Mouse (Mus musculus) left cerebral cortex, postnatal 25 days (tissue): Measurements from ENCODE around the gene Ak1. TPM values are rescaled to one million over a fixed set of nuclear protein-coding genes. Genes with fewer than 3 reads are reported as not detected.

ENCODE experiments used
- DNase-seq, 2 experiments: peaks; one replicate each; pipeline ENCODE4 v3.0.0; 2022; ENCODE audit warnings: low spot score in 2 of 2, mixed read lengths in 1 of 2
- intact Hi-C: fragments of 180-260 bp; cut with DNase I; formaldehyde crosslinking; loops from one replicate; pipeline ENCODE4 v1.15.1; 2025
- total RNA-seq, 2 experiments: library from RNA; stranded (reverse); gene quantifications; 2 replicates each; pipeline ENCODE4 v1.2.3; 2021

The Ak1 gene
- total RNA-seq, 2 experiments from 2014 or later: 157 to 159 TPM

DNA sequence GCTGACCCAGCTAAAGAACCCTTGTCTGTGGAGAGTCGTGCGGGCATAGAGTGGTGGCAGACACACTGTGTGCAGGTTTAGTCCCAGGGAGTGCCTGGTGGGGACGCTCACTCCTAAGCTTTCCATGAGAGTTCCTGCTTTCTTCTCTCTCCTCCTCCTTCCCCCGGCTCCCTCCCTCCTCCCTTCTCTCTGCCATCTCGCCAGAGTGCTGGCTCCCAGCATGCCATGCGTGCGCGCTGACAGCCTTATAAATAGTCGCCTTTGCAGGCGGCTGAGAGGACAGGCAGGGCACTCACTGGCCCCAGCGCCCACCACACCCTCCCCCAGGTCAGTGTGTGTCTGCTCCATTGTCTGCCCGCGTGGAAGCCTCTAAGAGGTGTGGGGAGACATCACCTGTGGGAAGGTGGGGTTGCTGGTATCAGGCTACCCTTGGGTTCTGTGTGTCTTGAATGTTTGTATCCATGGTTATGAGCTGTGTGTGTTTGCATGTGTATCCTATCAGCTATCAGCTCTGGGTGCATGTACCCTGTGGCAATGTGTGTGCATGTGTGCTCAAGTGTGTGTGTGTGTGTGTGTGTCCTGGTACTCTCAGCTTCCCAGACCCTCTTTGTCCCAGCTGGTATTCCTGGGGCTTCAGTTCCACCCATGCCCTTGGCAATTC, 3.8 kb downstream of the Ak1 start:
- peak; percentile 90 to 96 for DNase-seq
- intact Hi-C loops: loop anchor here (5.0 kb wide), 1 partner anchor 132 kb away; the partner anchor contains the start of gene Tor2a

GRCm38 (mm10) chr2:32625873-32626694, 4.5 kb downstream of the Ak1 start:
- peak; percentile 73 to 82 for DNase-seq
- intact Hi-C loops: loop anchor here (5.0 kb wide), 1 partner anchor 131 kb away; the partner anchor contains the start of gene Tor2a

- DNase-seq: no peak
- intact Hi-C loops: loop anchor here (5.0 kb wide), 1 partner anchor 130 kb away; the partner anchor contains the start of gene Tor2a
Observed at GRCm38 (mm10) chr2:32627266-32628043, 5.9 kb downstream of the Ak1 start.

GRCm38 (mm10) chr2:32628044-32628550, 6.5 kb downstream of the Ak1 start:
- intact Hi-C loops: loop anchor here (5.0 kb wide), 1 partner anchor 129 kb away; the partner anchor contains the start of gene Tor2a
- no peak for DNase-seq

GRCm38 (mm10) chr2:32628729-32629128, 7.2 kb downstream of the Ak1 start:
- intact Hi-C loops: loop anchor here (5.0 kb wide), 1 partner anchor 129 kb away; the partner anchor contains the start of gene Tor2a
- peak; percentile 58 to 79 for DNase-seq

- DNase-seq: peak; percentile 35 to 60
- intact Hi-C loops: loop anchor here (5.0 kb wide), 1 partner anchor 128 kb away; the partner anchor contains the start of gene Tor2a
Observed at GRCm38 (mm10) chr2:32629276-32629976, 7.9 kb downstream of the Ak1 start.

DNA sequence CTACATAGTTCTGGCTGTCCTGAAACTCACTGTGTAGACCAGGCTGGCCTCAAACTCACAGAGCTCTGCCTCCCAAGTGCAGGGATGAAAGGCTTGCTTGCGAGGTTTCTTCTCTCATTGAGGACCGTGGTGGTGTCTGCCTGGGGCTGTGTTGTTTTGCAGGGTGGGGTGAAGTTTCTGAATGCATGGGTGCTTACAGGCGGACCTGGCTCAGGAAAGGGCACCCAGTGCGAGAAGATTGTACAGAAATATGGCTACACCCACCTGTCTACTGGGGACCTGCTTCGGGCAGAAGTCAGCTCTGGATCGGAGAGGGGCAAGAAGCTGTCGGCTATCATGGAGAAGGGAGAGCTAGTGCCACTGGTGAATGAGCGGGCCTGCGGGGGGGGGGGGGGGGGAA, 8.5 kb downstream of the Ak1 start:
- intact Hi-C loops: no loop called here
- DNase-seq: no peak

DNA sequence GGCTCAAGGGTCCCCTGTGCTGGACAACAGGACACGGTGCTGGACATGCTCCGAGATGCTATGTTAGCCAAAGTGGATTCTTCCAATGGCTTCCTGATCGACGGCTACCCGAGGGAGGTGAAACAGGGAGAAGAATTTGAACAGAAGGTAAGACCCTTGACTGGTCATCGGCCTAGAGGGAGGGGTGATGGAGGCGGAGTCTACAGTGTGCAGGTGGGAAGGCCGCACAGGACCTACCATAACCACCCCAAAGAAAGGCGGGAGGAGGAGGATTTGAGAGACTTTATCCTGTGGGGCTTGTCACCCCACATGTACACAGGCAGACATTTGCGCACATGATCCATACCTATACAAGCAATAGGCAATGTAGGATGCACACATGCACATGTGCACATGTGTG, 9.5 kb downstream of the Ak1 start:
- intact Hi-C loops: loop anchor here (1.0 kb wide), 1 partner anchor 58 kb away; no protein-coding TSS in a partner anchor
- DNase-seq: no peak

DNA sequence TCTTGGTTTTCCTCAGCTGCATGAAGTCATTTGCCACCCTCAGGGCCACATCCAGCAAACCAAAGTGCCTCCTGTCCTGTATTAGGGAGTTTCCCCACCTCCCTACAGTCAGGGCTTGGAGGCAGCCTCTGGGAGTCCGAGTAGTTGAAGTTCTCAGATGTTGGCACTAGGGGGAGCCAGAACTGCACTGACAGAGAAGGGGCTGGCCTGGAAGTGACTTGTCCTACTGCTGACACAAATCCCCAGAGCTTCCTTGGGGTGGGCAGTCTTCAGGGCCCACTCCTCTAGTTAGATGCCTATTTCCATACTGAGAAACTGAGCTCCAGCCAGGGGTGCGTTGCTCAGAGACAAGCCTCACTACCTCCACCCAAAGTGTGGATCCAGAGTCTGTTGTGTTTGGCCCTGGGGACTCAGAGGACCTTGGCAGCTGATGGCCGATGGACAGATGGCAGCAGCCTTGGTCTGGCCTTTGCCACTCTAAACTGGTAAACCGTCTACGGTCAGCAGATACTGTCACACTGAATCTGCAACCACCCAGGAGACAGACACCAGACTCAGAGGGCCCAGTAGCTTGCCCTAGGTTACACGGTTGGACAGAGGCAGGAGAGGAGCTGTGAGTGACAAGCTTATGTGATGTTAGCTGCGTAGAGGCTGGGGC, 10.3 kb downstream of the Ak1 start:
- intact Hi-C loops: loop anchor here (1.0 kb wide), 1 partner anchor 57 kb away; no protein-coding TSS in a partner anchor
- DNase-seq: peak; percentile 81 to 82

DNA sequence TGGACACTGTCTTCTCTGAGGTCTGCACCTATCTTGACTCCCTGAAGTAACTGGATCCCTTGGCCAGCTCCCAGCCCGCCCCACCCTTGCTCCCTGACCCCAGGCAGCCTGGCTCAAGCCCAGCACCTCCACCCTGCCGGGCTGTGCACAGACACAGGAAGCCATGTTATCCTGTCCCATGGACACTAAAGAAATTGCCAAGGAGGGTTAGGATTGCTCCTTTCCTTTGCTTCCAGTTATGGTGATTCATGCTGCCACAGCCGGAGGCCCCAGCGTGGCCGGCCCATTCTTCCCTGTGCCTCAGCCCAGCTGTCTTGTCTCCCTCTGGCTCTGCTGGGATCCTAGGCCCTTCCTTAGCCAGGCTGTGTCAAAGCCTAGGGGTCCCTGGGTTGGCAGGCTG, 12.1 kb downstream of the Ak1 start:
- intact Hi-C loops: no loop called here
- DNase-seq: no peak

DNA sequence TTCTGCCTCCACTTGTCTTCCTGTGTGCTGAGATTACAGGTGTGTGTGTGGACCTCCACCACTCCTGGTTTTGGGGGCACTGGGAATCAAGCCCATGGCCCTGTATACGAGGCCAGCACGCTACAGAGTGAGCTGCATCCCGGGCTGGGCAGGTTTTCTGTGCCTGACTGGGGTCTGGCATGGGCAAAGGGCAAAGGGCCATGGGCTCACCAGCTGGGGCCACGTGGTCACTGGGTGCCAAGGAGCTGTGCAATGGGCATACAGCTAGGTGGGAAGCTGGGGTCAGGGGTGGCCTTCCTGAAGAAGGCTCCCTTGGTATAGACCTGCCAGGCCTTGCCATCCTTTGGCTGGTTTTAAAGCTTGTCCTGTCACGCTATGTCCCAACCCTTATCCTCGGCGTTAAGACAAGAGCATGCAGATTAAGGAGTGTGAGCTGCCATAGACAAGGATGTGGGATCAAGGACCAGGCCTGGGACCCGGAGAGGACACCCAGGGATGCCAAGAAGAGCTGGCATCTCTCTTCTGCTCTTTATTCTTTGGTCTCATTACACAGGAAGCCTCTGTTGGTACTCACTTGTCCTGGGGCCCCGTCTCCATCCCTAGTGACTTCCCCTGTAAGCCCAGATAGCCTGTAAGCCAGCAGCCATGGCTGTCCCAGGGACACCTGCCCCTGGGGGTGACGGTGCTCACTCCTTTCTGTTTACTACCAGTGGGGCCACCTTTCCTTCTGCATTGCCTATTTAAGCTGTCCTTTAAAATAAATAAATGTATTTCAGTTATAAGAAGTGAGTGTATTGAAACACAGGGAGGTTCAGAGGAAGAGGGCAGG, 12.9 kb downstream of the Ak1 start:
- DNase-seq: no peak
- intact Hi-C loops: no loop called here

DNA sequence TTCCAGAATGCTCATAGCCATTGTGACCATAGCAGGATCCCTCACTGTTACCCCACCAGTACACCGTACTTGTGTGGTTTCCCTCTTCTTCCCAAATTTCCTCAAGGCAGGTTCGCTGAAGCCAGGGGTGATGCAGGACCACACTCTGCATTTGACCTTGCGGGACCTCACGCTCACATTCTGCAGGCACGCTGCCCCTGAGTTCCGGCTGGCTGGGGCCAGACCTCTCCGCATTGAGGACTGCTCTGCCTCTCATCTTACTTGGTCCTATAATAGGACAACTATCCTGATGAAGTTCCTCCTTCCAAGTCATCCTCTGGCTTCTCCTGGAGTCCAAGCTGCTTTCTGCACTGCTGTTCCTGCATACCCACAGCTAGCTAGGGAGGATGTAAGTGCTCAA, 15.1 kb downstream of the Ak1 start:
- intact Hi-C loops: no loop called here
- no peak for DNase-seq

GRCm38 (mm10) chr2:32637778-32638281, 16.3 kb downstream of the Ak1 start:
- intact Hi-C loops: no loop called here
- peak in 1 of 2 experiments; percentile 40 for DNase-seq

- no peak for DNase-seq
- intact Hi-C loops: no loop called here
Observed at GRCm38 (mm10) chr2:32639632-32640031, 18.1 kb downstream of the Ak1 start.

GRCm38 (mm10) chr2:32640550-32641051, 19.0 kb downstream of the Ak1 start:
- no peak for DNase-seq
- intact Hi-C loops: no loop called here

- no peak for DNase-seq
- intact Hi-C loops: no loop called here
Observed at GRCm38 (mm10) chr2:32641810-32642209, 20.3 kb downstream of the Ak1 start.

GRCm38 (mm10) chr2:32642813-32643212, 21.3 kb downstream of the Ak1 start:
- intact Hi-C loops: no loop called here
- no peak for DNase-seq
